Mouse (Mus musculus) liver, adult 2 months (tissue): ENCODE data around the gene Glo1.

Experiments used
- CTCF ChIP-seq: fragments of 200-500 bp; IDR thresholded peaks from 2 replicates; pipeline ENCODE4 v1.5.1; 2011; ENCODE audit warnings: low read depth, low read length, control low read depth
- POLR2A ChIP-seq: fragments of 200-500 bp; IDR thresholded peaks from 2 replicates; pipeline ENCODE4 v1.6.1; 2011; ENCODE audit warnings: low read length, control low read depth; ENCODE audit not compliant: insufficient read depth; ENCODE audit errors: extremely low read depth

DNA sequence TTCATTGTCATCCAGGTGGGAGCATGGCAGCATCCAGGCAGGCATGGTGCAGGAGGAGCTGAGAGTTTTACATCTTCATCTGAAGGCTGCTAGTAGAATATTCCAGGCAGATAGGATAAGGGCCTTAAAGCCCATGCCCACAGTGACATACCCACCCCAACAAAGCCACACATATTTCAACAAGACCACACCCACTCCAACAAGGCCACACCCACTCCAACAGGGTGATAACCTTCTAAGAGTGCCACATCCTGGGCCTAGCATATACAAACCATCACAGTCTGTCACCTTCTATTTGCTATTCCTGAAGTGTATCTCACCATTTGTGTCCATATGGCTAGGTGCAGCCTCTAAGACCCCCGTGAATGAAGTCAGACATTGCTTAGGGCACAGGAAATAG lies 11.0 kb upstream of the Glo1 start:
- TF ChIP-seq CTCF (no peak), POLR2A (no peak)
